Mouse (Mus musculus) embryonic facial prominence, embryonic 15.5 days (tissue): ENCODE data around the gene Enkur. TPM values are rescaled to one million over a fixed set of nuclear protein-coding genes. Genes with fewer than 3 reads are reported as not detected.
A peak's percentile ranks its signal among the peaks of the same experiment; 100 is the strongest.
"Not testable (repeated sequence)": the region's sequence is repeated elsewhere in the genome, so short reads cannot be mapped to it uniquely, and the experiment has no call there.

Experiments used
- ATAC-seq: fragments of 200-750 bp; cut with Nextera tagmentation; 2 replicates; pipeline ENCODE4 v1.8.0; 2017; ENCODE audit warnings: low read depth, moderate TSS enrichment; ENCODE audit not compliant: insufficient number of reproducible peaks, low FRiP score, low TSS enrichment
- H3K27ac ChIP-seq: fragments of 300-500 bp; sonication (generic); replicated peaks from 2 replicates; pipeline ENCODE4 v1.5.1; 2015; ENCODE audit warnings: mild to moderate bottlenecking, inconsistent platforms
- H3K27me3 ChIP-seq: fragments of 300-500 bp; sonication (generic); 2 replicates; pipeline ENCODE4 v1.6.1; 2015; ENCODE audit warnings: inconsistent platforms
- H3K36me3 ChIP-seq: fragments of 300-500 bp; sonication (generic); 2 replicates; pipeline ENCODE4 v1.6.1; 2015; ENCODE audit warnings: mild to moderate bottlenecking, inconsistent platforms
- H3K4me1 ChIP-seq: fragments of 300-500 bp; sonication (generic); 2 replicates; pipeline ENCODE4 v1.6.1; 2015; ENCODE audit warnings: inconsistent platforms
- H3K4me2 ChIP-seq: fragments of 300-500 bp; sonication (generic); replicated peaks from 2 replicates; pipeline ENCODE4 v1.6.1; 2015; ENCODE audit warnings: mild to moderate bottlenecking, inconsistent platforms
- H3K4me3 ChIP-seq: fragments of 300-500 bp; sonication (generic); replicated peaks from 2 replicates; pipeline ENCODE4 v1.5.1; 2015; ENCODE audit warnings: mild to moderate bottlenecking, inconsistent platforms
- H3K9ac ChIP-seq: fragments of 300-500 bp; sonication (generic); 2 replicates; pipeline ENCODE4 v1.6.1; 2015; ENCODE audit warnings: inconsistent platforms
- H3K9me3 ChIP-seq: fragments of 300-500 bp; sonication (generic); replicated peaks from 2 replicates; pipeline ENCODE4 v1.6.1; 2016; ENCODE audit warnings: inconsistent platforms
- WGBS: fragments of 180-500 bp; shearing (Covaris S2); methylation state at CpG from one replicate; pipeline ENCODE4 v1.1.7; 2015; 5-methylcytosine and 5-hydroxymethylcytosine counted together
- polyA plus RNA-seq: library from polyadenylated mRNA; unstranded; fragments of >200 nt; fragmentation: Nextera tagmentation; extraction: Ambion mirVana; gene quantifications from 2 replicates; pipeline ENCODE4 v1.2.1, GENCODE M21; 2015

Enkur gene
- 4.9 and 10.9 TPM in 2 replicates for polyA plus RNA-seq

- peak within 1 kb of the TSS; percentile 72 for H3K27ac ChIP-seq
These were observed at the start of gene Enkur, which contains the start of gene Thnsl1 for GRCm38 (mm10) chr2:21204912-21205830. Gene Enkur, minus strand, starts transcription at chr2:21205365. Gene Thnsl1, plus strand, starts transcription at chr2:21205724.

GRCm38 (mm10) chr2:21254308-21254707 lies 49.1 kb upstream of the Enkur start:
- ATAC-seq, result no peak
- Histone ChIP-seq H3K4me1 (no peaks in the 10 kb centered on the region), H3K36me3 (no peaks in the 10 kb centered on the region), H3K4me3 (no peak overlapping the region), H3K9ac (no peak overlapping the region), H3K4me2 (no peak overlapping the region), H3K27me3 (no peaks in the 10 kb centered on the region), H3K27ac (no peak overlapping the region), H3K9me3 (no peaks in the 10 kb centered on the region)

More at GRCm38 (mm10) chr2:21204912-21205830, at the start of gene Enkur, which contains the start of gene Thnsl1:
- no peaks in the 10 kb centered on the region for H3K36me3 ChIP-seq
- H3K9ac ChIP-seq, result peak within 1 kb of the TSS; percentile 70
- H3K27me3 ChIP-seq, result no peaks in the 10 kb centered on the region
- peak within 1 kb of the TSS; percentile 72 for H3K4me3 ChIP-seq
- WGBS, result 3% methylated on average over 43 of the region's 43 CpGs
- peak; percentile 98 for ATAC-seq
- no peaks in the 10 kb centered on the region for H3K9me3 ChIP-seq
- H3K4me2 ChIP-seq, result peak within 1 kb of the TSS; percentile 86
- peaks cover 7% of the 10 kb centered on the region for H3K4me1 ChIP-seq

GRCm38 (mm10) chr2:21253644-21254043 lies 48.5 kb upstream of the Enkur start:
- no peaks in the 10 kb centered on the region for H3K9me3 ChIP-seq
- no peak overlapping the region for H3K9ac ChIP-seq
- no peak overlapping the region for H3K4me3 ChIP-seq
- H3K4me1 ChIP-seq, result no peaks in the 10 kb centered on the region
- no peak overlapping the region for H3K4me2 ChIP-seq
- H3K36me3 ChIP-seq, result no peaks in the 10 kb centered on the region
- no peaks in the 10 kb centered on the region for H3K27me3 ChIP-seq
- ATAC-seq, result no peak
- WGBS, result 64% methylated on average over 3 of the region's 3 CpGs
- no peak overlapping the region for H3K27ac ChIP-seq

GRCm38 (mm10) chr2:21245477-21246102 lies 40.4 kb upstream of the Enkur start:
- H3K4me3 ChIP-seq, result no peak overlapping the region
- no peaks in the 10 kb centered on the region for H3K36me3 ChIP-seq
- no peak overlapping the region for H3K4me2 ChIP-seq
- H3K27me3 ChIP-seq, result no peaks in the 10 kb centered on the region
- ATAC-seq, result no peak
- 81% methylated on average over 2 of the region's 2 CpGs for WGBS
- H3K4me1 ChIP-seq, result no peaks in the 10 kb centered on the region
- H3K27ac ChIP-seq, result no peak overlapping the region
- H3K9ac ChIP-seq, result no peak overlapping the region
- no peaks in the 10 kb centered on the region for H3K9me3 ChIP-seq

GRCm38 (mm10) chr2:21244986-21245385 lies 39.8 kb upstream of the Enkur start:
- 73% methylated on average over 4 of the region's 4 CpGs for WGBS
- H3K27me3 ChIP-seq, result no peaks in the 10 kb centered on the region
- no peaks in the 10 kb centered on the region for H3K4me1 ChIP-seq
- H3K27ac ChIP-seq, result no peak overlapping the region
- H3K36me3 ChIP-seq, result no peaks in the 10 kb centered on the region
- ATAC-seq, result no peak
- H3K4me2 ChIP-seq, result no peak overlapping the region
- no peaks in the 10 kb centered on the region for H3K9me3 ChIP-seq
- H3K9ac ChIP-seq, result no peak overlapping the region
- H3K4me3 ChIP-seq, result no peak overlapping the region

- H3K9me3 ChIP-seq, H3K9ac ChIP-seq, ATAC-seq, H3K4me3 ChIP-seq, H3K27ac ChIP-seq, H3K27me3 ChIP-seq, H3K36me3 ChIP-seq, H3K4me2 ChIP-seq, H3K4me1 ChIP-seq: not testable (repeated sequence)
- WGBS, result 58% methylated on average over 4 of the region's 6 CpGs
These were observed 38.9 kb upstream of the Enkur start for GRCm38 (mm10) chr2:21244104-21244503.

- Histone ChIP-seq H3K36me3 (no peaks in the 10 kb centered on the region), H3K27me3 (no peaks in the 10 kb centered on the region), H3K27ac (no peak overlapping the region), H3K4me3 (no peak overlapping the region), H3K9ac (no peak overlapping the region), H3K4me1 (no peaks in the 10 kb centered on the region), H3K4me2 (no peak overlapping the region), H3K9me3 (no peaks in the 10 kb centered on the region)
- 65% methylated on average over 5 of the region's 5 CpGs for WGBS
- no peak for ATAC-seq
These were observed 31.7 kb upstream of the Enkur start for GRCm38 (mm10) chr2:21236846-21237245.

- Histone ChIP-seq H3K27ac (no peak overlapping the region), H3K9ac (no peak overlapping the region), H3K9me3 (no peaks in the 10 kb centered on the region), H3K4me3 (no peak overlapping the region), H3K27me3 (no peaks in the 10 kb centered on the region), H3K4me2 (no peak overlapping the region), H3K36me3 (no peaks in the 10 kb centered on the region), H3K4me1 (no peaks in the 10 kb centered on the region)
- ATAC-seq, result no peak
- WGBS, result 93% methylated on average over 4 of the region's 4 CpGs
These were observed 30.8 kb upstream of the Enkur start for GRCm38 (mm10) chr2:21235844-21236386.

- 60% methylated on average over 9 of the region's 9 CpGs for WGBS
- H3K27ac ChIP-seq, result peak overlapping the region; percentile 65; the same call in 1 of the 2 replicates
- peak; percentile 85 for ATAC-seq
These were observed 29.9 kb upstream of the Enkur start for GRCm38 (mm10) chr2:21234871-21235648.

GRCm38 (mm10) chr2:21231147-21231546 lies 26.0 kb upstream of the Enkur start:
- no peak overlapping the region for H3K4me3 ChIP-seq
- H3K9ac ChIP-seq, result no peak overlapping the region
- ATAC-seq, result no peak
- no peaks in the 10 kb centered on the region for H3K27me3 ChIP-seq
- H3K4me1 ChIP-seq, result no peaks in the 10 kb centered on the region
- H3K4me2 ChIP-seq, result no peak overlapping the region
- WGBS, result 63% methylated on average over 3 of the region's 3 CpGs
- no peaks in the 10 kb centered on the region for H3K36me3 ChIP-seq
- no peaks in the 10 kb centered on the region for H3K9me3 ChIP-seq
- no peak overlapping the region for H3K27ac ChIP-seq

More at GRCm38 (mm10) chr2:21234871-21235648, 29.9 kb upstream of the Enkur start:
- Histone ChIP-seq H3K9me3 (no peaks in the 10 kb centered on the region), H3K4me1 (no peaks in the 10 kb centered on the region), H3K4me3 (no peak overlapping the region), H3K36me3 (no peaks in the 10 kb centered on the region), H3K9ac (no peak overlapping the region), H3K27me3 (no peaks in the 10 kb centered on the region), H3K4me2 (no peak overlapping the region)

- no peak overlapping the region for H3K4me2 ChIP-seq
- no peaks in the 10 kb centered on the region for H3K27me3 ChIP-seq
- H3K9ac ChIP-seq, result no peak overlapping the region
- H3K4me1 ChIP-seq, result no peaks in the 10 kb centered on the region
- ATAC-seq, result no peak
- H3K27ac ChIP-seq, result no peak overlapping the region
- 56% methylated on average over 2 of the region's 2 CpGs for WGBS
- no peaks in the 10 kb centered on the region for H3K9me3 ChIP-seq
- H3K4me3 ChIP-seq, result no peak overlapping the region
- no peaks in the 10 kb centered on the region for H3K36me3 ChIP-seq
These were observed 25.1 kb upstream of the Enkur start for GRCm38 (mm10) chr2:21230276-21230675.
